Mouse (Mus musculus): ENCODE measurements at regions not wholly inside any gene's neighbourhood (a gene's known extent, or its start where the extent isn't known, plus 50 kb on each side); places are given as distances from the start of the nearest gene placed in this dataset.

GRCm38 (mm10) chr13:88144591-88144990, 676.7 kb upstream of the Edil3 start:
- TF ChIP-seq POLR2A (IDR thresholded peaks at IDR 0.05; ENCODE audit: borderline replicate concordance, extremely low read depth, insufficient read depth, insufficient read length, poor library complexity, severe bottlenecking) (no peak), CTCF (IDR thresholded peaks at IDR 0.05; ENCODE audit: borderline replicate concordance, extremely low read depth, insufficient read depth, insufficient read length) (no peak)
- DNase-seq (ENCODE audit: low read depth) = peak; percentile 21

GRCm38 (mm10) chr13:88186579-88186978, 634.7 kb upstream of the Edil3 start:
- peak; percentile 8 for DNase-seq (ENCODE audit: low read depth)
- no peak for TF ChIP-seq POLR2A (IDR thresholded peaks at IDR 0.05; ENCODE audit: borderline replicate concordance, extremely low read depth, insufficient read depth, insufficient read length, poor library complexity, severe bottlenecking)
- TF ChIP-seq CTCF (IDR thresholded peaks at IDR 0.05; ENCODE audit: borderline replicate concordance, extremely low read depth, insufficient read depth, insufficient read length) = no peak

GRCm38 (mm10) chr13:88201717-88202323, 619.5 kb upstream of the Edil3 start:
- DNase-seq (ENCODE audit: low read depth) = no peak
- TF ChIP-seq POLR2A (IDR thresholded peaks at IDR 0.05; ENCODE audit: borderline replicate concordance, extremely low read depth, insufficient read depth, insufficient read length, poor library complexity, severe bottlenecking) (no peak), CTCF (IDR thresholded peaks at IDR 0.05; ENCODE audit: borderline replicate concordance, extremely low read depth, insufficient read depth, insufficient read length) (no peak)

- no peak for TF ChIP-seq POLR2A (IDR thresholded peaks at IDR 0.05; ENCODE audit: borderline replicate concordance, extremely low read depth, insufficient read depth, insufficient read length, poor library complexity, severe bottlenecking)
- no peak for TF ChIP-seq CTCF (IDR thresholded peaks at IDR 0.05; ENCODE audit: borderline replicate concordance, extremely low read depth, insufficient read depth, insufficient read length)
- no peak for DNase-seq (ENCODE audit: low read depth)
These were observed 580.8 kb upstream of the Edil3 start for GRCm38 (mm10) chr13:88240448-88240847.
